Mouse (Mus musculus): ENCODE measurements around the gene Gm29427.
A peak's percentile ranks its signal among the peaks of the same experiment; 100 is the strongest.

Gene Gm29427

DNA sequence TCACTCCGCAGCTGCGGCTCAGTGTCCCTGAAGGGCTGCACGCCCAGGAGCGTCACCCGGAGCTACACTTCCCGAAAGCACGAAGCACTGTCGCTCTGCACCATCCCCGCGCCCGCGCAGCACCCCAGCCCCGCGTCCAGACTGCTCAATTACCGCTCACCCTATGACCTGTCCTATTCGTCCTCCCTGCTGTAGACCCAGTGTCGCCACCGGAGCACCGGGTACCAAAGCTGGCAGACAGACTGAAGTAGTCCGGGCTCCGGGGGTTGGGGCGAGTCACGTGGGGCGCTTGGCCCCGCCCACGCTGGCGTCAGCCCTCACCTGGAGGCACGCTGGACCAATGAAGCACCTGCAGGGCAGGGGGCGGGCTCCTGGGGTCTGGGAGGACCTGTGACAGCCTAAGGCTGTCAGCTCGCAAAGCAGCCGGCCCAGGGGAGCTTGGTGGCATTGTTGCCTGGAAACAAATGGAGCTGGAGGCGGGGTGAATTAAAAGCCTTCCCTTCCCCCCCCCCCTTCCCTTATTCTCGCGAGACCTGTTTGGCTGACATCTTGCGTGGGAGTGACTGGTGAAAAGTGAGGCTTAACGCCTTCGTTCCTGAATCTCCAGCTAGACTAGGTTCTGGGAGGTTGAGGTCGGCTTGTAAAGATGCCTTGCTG lies at the start of gene Gm29427:
Gene Gm29427 (minus strand): TSS at position 239 of the 657 bp plus-strand sequence.
- peak; percentile 88 for DNase-seq (ENCODE audit: low spot score in 2 of 2)

DNA sequence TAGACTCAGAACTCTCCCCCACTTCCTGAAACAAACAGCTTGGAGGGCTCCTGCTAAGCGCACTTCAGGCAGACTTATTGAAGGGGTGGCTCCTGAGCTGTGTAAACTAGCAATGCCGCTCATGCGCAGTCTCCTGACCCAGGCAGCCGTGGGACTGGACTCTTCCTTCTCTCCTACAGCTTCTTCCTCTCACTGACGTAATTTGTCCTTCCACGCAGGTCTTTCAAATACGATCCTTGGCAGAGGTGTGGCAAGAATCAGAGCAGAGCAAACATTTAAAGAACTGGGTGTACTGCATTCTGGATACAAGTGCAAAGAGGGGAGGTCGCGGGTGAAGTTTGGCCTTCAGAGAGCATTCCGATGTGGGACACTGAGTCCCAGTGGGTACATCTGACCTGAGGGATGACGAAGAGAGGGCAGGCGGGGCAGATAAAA lies 48.4 kb upstream of the Gm29427 start:
- DNase-seq (ENCODE audit: low spot score in 2 of 2): no peak

DNA sequence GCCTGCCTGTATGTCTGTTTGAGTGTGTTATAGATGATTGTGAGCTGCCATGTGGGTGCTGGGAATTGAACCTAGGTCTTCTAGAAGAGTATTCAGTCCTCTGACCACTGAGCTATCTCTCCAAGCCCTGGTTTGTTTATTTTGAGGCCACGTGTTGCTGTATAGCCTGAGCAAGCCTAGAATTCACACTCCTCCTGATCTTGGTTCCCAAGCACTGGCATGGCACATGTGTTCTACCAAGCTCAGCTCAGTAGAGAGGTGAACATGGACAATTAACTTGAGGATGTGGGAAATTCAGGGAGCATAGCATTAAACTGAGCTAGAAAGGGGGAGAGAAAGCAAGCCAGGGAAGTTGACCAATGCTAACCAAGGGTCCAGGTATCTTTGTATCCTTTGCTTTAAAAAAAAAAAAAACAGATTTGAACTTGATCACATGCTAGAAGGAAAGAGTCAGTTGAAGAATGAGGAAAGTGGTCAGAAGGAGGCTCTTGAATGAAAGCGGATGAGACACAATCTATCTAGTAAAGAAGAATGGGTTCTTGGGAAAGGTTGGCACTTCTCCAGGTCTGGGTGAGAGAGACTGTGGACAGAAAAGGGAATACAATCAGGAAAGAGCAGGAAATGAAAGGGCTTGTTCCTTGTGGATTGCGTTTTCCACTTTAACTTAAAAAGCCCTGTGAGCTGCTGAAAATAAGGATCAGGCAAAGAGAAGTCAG lies 46.6 kb upstream of the Gm29427 start:
- no peak for DNase-seq (ENCODE audit: low spot score in 2 of 2)

DNA sequence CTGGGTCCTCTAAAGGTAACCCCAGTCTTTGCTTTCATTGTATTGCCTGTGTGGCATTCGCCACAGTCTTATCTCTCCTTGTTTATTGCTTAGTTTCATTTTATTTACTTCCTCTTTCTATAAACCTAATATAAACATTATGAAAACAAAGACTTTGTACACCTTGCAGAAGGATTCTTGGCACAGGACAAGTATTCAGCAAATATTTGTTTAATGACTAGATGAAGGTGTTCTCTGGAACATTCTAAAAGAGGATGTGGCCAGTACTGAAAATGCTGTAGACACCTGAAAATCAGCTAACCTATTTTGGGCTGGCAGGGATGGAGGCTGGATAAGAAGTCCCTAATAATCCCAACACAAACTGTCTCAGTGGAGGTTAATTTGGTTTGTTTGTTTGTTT lies 46.0 kb upstream of the Gm29427 start:
- DNase-seq (ENCODE audit: low spot score in 2 of 2): no peak

DNA sequence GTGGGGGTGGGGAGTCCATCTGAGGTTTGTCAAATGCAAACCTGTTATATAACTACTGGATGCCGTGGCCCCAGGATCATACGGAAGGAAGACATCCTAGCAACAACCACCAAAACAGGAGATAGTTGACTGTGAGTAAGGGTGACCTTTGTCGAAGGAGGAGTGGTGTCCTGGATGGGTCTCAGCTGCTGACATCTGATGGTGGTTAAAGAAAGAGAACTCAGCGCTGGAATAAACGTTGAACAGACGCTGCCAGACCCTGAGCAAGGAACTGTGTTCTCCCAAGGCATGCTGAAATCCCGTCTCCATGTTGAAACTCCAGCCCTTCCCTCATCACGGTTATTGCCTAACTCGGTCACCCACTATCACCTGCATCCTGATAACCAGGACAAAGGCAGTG lies 44.1 kb upstream of the Gm29427 start:
- no peak for DNase-seq (ENCODE audit: low spot score in 2 of 2)

- DNase-seq (ENCODE audit: low spot score in 2 of 2): no peak
These were observed 31.2 kb upstream of the Gm29427 start for GRCm38 (mm10) chr1:130746819-130747218.

DNA sequence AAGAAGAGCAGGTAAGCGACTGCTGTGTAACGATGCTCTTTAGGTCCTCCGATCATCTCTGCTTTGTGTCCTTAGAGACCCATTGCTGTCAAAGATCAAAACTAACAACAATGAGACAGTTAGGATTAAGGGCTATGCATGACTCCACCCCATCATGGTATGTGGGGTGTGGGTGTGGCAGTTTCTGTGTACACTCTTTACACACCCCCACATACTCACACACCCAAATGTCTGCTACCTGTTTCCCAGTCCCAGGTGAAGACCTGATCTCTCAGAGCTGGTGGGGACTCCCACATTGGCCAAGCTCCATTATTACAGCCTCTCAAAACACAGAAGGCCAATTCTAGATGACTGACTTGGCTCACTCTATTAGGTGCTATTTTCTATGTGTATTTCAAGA lies 30.0 kb upstream of the Gm29427 start:
- DNase-seq (ENCODE audit: low spot score in 2 of 2): no peak

DNA sequence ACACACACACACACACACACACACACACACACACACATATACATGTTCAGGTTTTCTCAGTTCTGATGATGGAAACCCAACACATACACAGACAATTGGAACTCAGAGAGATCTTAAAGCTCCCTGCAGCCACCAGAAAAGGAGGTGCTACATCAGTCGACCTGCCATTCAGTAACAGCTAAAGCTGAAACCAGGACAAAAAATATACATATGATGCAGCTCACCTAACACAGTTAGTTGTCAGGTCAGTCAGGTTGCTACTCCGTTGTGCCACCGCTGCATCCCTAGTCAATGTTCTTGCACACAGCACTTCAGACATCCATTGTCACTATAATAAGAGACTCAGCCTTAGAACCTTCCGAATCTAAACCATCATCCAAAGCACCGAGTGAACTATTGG lies 29.4 kb upstream of the Gm29427 start:
- no peak for DNase-seq (ENCODE audit: low spot score in 2 of 2)

GRCm38 (mm10) chr1:130744217-130744616 lies 28.6 kb upstream of the Gm29427 start:
- DNase-seq (ENCODE audit: low spot score in 2 of 2): no peak

- DNase-seq (ENCODE audit: low spot score in 2 of 2): no peak
These were observed 28.2 kb upstream of the Gm29427 start for GRCm38 (mm10) chr1:130743775-130744174.

- DNase-seq (ENCODE audit: low spot score in 2 of 2): no peak
These were observed 26.6 kb upstream of the Gm29427 start for GRCm38 (mm10) chr1:130742201-130742600.

DNA sequence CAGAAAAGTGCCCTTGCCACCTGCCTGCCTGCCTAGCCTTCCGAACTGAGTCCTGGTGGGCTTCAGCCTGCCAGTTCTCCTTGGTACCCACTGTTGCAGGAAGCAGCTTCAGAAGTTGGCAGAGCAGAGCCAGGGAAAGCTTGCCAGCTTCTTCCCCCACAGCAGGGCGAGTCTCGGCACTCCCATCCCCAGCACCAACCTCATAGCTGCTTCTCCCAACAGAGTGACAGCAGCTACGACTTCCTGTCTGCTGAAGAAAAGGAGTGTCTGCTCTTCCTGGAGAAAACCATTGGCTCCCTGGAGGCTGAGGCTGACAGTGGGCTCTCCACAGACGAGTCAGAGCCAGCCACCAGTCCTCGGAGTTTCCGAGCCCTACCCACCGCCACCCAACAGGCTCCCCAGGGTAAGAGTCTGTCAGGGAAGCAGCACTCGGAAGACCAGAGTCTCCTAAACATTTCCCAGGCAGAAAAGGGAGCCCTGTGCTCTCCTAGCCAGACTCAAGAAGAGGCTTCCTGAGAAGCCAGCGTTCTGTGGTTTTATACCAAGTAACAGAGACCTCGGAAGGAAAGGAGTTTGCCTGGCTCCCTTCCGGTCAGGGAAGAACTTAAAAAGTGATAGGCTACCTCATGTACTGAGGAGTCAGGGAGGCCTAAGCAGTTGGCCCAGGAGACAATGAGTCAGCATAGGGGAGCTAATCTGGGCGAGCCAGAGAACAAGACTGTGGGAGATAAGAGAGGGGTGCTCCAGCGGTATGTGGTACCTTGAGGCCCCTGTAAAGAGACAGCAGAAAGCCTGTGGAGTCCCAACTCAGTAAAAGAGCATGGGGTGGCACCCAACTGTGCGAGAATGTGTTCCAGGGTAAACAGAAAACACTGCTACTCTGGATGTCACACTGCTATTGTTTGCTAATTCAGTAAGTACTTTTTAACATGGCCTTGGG lies 25.5 kb upstream of the Gm29427 start:
- DNase-seq (ENCODE audit: low spot score in 2 of 2): peak; percentile 52 to 57

DNA sequence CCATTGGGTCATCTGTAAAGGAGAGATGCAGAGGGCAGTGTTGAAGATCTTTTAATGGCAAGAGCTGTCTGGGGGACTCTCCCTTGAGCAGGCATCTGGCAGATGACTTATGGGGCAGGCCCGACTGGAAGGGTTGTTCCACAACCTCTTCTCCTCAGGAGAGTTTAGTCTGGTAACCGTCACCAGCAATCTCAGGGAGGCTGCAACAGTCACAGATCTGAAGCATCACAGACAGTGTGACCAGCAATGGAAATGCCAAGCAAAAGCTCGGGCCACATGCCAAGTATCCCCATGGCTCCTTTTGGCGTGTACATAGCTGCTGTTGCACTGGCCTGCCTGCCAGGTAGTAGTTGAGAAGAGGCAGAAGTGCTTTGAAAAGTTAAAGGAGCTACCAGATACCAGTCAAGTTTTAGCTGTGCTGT lies 24.6 kb upstream of the Gm29427 start:
- DNase-seq (ENCODE audit: low spot score in 2 of 2): no peak

DNA sequence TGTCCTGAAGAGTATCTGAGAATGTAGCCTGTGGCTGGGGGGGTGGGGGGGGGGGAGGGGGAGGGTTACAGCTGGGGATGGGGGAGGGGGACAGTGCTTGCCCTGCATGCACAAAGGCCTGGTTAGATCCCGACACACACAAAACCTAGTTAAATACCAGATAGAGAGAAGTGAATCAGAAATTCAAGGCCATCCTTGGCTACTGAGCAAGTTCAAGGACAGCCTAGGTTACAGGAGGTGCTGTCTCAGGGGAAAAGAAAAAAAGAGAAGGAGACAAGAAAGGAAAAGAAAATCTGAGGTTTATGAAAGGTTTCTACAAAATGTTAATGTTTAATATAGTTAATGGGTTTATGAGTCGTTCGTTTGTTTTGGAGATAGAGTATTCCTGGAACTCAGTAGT lies 24.0 kb upstream of the Gm29427 start:
- no peak for DNase-seq (ENCODE audit: low spot score in 2 of 2)

- DNase-seq (ENCODE audit: low spot score in 2 of 2): no peak
These were observed 23.0 kb upstream of the Gm29427 start for GRCm38 (mm10) chr1:130738551-130739106.

GRCm38 (mm10) chr1:130737916-130738315 lies 22.3 kb upstream of the Gm29427 start:
- no peak for DNase-seq (ENCODE audit: low spot score in 2 of 2)

DNA sequence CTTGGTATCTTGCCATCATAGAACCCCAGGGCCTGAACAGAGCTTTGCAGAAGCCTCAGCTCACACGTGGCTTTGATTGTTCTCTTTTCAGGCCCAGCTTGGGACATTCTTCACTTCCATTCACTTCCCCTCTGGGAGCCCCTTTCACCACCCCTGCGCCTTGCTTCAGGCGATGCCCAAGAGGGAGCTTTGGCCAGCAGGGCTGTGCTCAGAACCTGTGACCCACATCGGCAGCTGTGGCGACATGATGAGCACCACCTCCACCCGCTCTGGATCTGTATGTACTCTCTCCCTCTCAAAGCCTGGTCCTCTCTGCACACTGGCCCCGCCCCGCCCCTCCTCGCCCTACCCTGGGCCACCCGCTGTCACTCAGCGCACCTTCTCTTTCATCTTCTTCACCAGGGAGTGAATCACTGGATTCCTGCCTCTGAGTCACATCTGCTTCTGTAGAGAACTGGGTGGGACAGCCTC lies 21.8 kb upstream of the Gm29427 start:
- no peak for DNase-seq (ENCODE audit: low spot score in 2 of 2)

GRCm38 (mm10) chr1:130734852-130735251 lies 19.3 kb upstream of the Gm29427 start:
- DNase-seq (ENCODE audit: low spot score in 2 of 2): no peak

DNA sequence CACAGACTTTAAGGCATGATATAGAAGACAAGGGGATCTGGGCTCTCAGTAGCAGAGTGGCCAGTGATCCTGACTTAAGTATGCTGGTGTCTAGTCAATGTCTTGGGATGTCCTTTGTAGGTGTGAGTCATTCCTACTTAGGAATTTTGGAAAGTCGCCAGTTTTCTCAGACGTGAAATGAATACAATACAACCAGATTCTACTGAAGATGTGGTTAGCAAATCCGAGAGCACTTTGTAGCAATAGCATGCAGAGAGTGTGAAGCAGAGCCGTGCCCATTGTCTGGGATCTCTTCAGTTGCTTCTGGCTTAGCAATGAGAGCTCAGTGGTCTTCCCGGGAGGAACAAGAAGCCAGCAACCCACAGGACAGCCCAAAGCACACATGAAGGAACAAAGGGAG lies 18.9 kb upstream of the Gm29427 start:
- DNase-seq (ENCODE audit: low spot score in 2 of 2): no peak

- no peak for DNase-seq (ENCODE audit: low spot score in 2 of 2)
These were observed 18.1 kb upstream of the Gm29427 start for GRCm38 (mm10) chr1:130733671-130734070.

DNA sequence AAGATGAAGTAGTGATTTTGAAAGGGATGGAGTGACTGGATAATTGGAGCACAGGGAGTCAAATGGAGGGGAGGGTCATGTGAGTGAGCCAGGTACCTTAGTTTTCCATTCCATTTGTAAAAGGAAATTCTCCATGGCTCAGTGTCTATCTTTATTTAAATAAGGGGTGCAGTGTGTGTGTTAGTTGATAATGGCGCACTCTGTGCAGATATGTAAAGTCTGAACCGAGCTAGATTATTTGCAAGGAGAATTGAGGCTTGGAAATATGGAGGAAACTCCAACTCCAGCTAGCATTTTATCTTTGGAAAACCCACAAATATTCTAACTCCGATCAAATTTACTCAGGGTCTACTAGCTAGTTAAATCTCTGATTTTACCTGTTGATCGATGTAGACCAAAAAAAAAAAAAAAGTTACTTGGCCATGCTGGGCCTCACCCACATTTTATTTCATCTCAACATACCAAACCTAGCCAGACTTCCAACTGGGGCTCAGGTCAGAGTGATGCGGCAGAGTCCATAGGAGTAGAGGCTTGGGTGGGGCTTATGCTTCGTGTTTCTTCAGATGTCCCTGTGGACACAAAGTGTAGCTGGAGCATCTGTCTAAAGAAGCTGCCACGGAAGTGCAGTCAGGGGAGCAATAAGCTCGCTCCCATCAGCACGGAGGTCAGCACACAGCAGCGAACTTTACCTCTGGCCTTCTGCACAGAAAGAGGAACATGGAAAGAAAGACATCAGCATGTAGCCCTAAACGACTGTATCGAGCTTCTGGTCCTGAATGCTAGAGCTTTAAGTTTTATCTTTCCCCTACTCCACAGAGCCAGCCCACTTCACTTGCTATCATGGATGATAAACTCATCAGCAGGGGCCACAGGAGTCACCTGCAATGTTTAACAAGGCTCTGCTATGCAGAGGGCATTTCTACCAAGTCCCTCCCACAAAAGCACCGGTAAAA lies 17.4 kb upstream of the Gm29427 start:
- DNase-seq (ENCODE audit: low spot score in 2 of 2): no peak

Measured in spleen, postnatal 14 days (tissue).